Mouse (Mus musculus) layer of hippocampus, adult 11-12 months (tissue): Measurements from ENCODE around the gene Fzd9.
A peak's percentile ranks its signal among the peaks of the same experiment; 100 is the strongest.

Experiments
- DNase-seq: peaks from one replicate; pipeline ENCODE4 v3.0.0; 2022; ENCODE audit warnings: low spot score

The Fzd9 gene

GRCm38 (mm10) chr5:135251079-135251454 lies at the start of gene Fzd9:
Gene Fzd9 (minus strand): TSS chr5:135251230.
- peak; percentile 84 for DNase-seq

- DNase-seq, result no peak
Measured at GRCm38 (mm10) chr5:135292001-135292400, 41.0 kb upstream of the Fzd9 start.

DNA sequence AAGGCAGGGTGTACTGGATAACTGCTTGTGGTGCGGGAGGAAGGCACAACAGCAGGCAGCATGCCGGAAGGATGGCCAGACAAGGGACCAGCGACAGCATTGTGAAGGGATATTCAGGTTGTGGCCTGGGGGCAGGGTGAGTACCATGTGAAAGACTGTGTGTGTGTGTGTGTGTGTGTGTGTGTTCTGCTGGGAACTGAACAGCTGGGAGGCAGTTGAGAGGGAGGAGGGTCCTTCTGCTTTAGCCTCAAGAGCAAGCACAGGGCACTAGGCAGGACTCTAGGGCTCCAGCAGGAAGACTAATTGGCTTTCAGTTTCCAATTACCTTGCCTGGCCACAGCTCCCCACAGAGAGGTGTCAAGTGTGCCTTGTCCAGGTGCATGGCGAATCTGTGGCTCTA lies 40.2 kb upstream of the Fzd9 start:
- no peak for DNase-seq

- no peak for DNase-seq
Measured at GRCm38 (mm10) chr5:135290703-135291102, 39.7 kb upstream of the Fzd9 start.

DNA sequence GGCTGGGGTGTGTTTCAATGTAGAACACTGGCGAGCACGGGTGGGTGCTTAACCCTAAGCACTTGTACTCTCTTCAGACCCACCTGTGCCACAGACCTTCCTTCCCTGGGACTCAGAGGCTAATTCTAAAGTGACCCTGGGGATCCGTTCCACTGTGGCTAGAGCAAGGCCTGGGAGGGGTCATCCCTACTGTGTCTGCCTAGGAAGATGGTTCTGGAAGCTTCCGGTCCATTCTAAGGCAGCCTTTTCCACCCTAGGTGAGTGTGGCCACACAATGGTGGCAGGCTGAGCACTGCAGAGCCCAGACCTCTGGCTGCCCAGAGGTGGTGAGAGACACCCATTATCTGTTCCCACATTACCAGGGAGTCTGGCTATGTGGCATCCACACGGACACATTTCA lies 35.9 kb upstream of the Fzd9 start:
- no peak for DNase-seq

- DNase-seq, result peak; percentile 85
Measured at GRCm38 (mm10) chr5:135286185-135286584, 35.2 kb upstream of the Fzd9 start.

DNA sequence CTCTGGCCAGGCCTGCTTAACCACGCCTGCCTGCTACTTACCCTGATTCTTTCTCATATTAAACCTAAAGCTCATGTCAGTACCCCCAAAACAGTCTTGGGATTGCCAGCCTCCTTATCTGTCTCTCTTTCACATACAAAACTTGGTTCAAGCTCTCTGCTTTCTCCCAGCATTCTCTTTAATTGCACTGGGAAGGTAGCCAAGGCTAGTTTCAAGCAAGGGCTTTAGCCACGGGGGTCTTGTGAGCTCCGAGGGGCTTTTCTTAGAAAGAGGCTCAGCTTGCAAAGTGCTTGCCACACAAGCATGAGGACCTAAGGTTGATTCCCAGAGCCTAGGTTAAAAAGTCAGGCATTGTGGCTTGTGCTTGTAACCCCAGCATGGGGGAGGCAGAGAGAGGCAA lies 34.2 kb upstream of the Fzd9 start:
- DNase-seq, result no peak

- no peak for DNase-seq
Measured at GRCm38 (mm10) chr5:135280226-135280625, 29.2 kb upstream of the Fzd9 start.

DNA sequence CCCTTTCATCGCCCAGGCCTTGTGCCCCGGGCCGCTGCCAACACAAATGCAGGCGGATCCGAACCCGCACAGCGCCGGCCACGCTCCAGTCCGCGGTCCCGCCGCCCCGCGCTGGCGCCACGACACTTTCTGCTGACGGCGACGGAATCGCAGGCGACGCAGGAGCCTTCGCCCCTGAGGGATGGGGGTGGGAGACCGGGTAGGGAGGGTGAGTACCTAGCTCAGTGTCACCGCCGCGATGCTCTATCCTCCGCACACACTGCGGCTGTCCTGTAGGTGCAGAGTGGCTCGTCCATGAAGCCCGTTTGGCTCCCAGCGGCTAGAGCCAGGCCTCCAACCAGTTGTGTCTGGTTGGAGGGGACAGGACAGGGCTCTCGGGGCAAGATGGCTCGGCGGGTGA lies 25.6 kb upstream of the Fzd9 start:
- no peak for DNase-seq

DNA sequence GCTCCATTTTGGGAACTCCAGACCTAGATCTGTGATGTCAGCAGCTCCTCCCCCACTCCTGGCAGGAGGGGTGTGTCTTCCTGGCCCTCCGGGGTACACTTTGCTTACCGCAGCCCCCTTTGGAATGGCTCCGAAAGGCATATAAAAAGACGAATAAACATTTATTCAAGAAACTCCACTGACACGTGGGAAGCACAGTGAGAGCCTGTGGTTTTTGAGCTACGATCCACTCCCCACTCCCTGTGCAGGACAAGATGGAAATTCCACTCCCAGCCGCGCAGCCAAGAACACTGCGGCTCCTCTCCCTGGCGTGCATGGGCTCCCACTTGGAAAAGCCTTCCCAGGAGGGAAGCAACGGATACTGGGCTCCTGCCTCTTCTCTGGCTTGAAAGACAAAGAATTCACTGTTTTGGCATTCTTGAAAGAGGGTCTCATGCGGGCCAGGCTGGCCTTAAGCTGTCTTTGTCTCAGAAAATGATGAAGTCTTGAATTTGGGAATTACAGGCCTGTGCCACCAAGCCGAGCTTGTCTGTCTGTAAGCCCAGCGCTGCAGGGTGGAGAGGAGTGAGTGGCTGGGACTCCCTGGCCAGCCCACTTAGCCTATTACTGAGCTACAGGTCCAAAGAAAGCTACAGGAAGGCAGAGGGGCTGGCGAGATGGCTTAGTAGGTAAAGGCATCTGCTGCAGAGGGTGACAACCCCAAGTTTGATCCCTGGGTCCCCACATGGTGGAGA lies 23.8 kb upstream of the Fzd9 start:
- DNase-seq, result no peak

DNA sequence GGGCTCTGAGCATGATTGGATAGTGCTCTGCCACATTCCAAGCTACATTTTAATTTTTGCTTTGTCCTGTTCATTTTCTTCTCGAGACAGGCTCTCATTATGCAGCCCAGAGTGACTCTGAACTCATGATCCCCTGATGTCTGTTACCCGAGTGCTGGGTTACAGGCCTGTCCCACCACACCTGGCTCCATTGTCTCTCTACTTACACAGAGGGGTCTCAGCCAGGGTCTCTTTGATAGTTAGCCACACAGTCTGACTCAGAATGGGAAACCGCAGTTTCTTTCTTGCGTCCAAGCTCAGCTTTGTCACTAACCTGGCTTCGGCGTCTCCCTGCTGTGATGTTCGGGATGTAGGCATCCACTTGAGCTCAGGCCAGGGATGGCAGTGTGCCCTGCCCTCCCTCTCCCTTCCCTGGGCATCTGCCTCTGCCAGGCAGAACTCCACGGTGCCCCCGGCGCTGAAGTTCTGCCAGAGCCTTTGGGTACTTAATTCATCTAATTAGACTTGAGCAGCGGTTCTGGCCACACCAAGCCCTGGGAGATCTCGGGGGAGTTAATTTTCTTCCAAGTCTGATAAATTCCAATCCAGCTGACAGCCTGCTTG lies 20.6 kb upstream of the Fzd9 start:
- peak; percentile 55 for DNase-seq

DNA sequence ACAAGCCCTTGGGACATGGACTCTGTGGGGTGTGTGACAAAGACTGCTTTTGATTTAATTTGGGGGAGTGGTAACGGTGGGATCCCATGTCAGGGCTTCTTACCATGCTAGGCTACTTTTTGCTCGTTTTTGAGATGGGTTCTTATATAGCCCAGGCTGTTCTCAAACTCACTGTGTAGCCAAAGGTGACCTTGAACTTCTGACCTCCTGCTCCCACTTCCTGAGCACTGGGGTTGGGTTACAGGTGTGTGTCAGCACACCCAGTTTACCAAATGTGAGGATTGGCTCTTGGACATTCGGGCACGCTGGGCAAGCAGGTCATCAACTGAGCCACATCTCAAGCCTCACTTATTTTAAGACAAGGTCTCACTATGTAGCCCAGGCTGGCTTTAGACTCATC lies 19.3 kb upstream of the Fzd9 start:
- no peak for DNase-seq

GRCm38 (mm10) chr5:135269451-135269850 lies 18.4 kb upstream of the Fzd9 start:
- no peak for DNase-seq

- DNase-seq, result no peak
Measured at GRCm38 (mm10) chr5:135264548-135264947, 13.5 kb upstream of the Fzd9 start.

GRCm38 (mm10) chr5:135263866-135264503 lies 13.0 kb upstream of the Fzd9 start:
- peak; percentile 55 for DNase-seq

- no peak for DNase-seq
Measured at GRCm38 (mm10) chr5:135258280-135259150, 7.5 kb upstream of the Fzd9 start.

DNA sequence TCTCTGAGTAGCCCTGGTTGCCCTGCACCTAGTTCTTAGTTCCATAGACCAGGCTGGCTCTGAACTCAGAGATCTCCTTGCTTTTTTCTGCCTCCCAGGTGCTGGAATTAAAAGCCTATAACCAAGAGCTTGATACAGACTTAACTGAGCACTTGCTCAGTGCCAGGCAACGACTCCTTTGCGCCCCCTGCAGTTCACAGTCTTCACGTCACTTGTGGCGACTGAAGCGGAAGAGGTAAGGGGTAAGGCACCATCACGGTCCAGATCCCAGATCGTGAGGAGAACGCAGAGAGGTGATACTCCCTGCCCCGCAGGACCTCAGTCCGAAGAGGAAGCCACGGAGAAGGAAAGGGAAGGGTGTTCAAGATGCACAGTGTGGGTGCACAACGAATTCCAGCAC lies 6.5 kb upstream of the Fzd9 start:
- no peak for DNase-seq

DNA sequence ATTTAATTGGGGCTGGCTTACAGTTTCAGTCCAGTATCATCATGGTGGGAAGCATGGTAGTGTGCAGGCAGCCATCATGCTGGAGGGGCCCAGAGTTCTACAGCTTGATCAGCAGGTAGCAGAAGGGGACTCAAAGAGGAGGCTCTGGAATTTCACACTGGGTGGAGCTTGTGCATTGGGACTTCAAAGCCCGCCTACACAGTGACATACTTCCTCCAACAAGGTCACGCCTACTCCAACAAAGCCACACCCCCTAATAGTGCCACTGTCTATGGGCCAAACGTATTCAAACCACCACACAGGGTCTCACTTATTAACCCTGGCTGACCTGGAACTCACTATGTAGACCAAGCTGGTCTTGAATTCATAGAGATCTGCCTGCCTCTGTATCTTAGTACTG lies 5.1 kb upstream of the Fzd9 start:
- no peak for DNase-seq

DNA sequence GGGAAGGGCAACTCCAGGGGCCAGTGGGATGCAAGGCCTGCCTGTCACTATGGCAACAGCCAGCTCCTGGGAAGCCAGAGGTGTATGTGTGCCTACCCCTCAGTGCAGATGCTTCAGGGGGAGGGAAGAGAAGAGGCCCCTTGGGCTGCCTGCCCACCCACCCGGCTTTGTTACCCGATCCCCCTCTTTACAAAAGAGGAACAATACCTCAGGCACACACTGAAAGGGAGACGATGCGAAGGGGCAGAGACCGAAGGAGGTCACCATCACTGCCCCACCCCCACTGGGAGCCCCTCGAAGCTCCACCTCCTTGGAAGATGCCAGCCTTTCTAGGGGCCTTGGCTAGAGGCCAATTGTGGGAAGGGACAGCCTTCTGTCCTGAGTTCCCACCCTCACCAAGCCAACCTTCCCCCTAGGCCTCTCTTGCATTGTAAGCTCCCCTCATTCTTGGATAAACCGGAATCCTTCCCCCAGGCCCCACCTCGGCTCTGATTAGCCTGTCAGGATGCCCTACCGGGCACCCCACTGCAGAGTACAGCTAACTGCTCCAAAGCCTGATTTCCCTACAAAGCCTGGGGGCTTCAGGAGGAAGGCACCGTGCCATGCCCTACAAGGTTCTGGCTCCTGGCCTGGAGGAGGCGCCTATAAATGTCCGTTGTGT lies 2.8 kb upstream of the Fzd9 start:
- DNase-seq, result no peak

GRCm38 (mm10) chr5:135250186-135251078 lies 598 bp downstream of the Fzd9 start:
- no peak for DNase-seq
